Mouse (Mus musculus) hindbrain, embryonic 10.5 days (tissue): ENCODE results near the gene Cacng8. TPM values are rescaled to one million over a fixed set of nuclear protein-coding genes. Genes with fewer than 3 reads are reported as not detected.
A peak's percentile ranks its signal among the peaks of the same experiment; 100 is the strongest.

Experiments used
- DNase-seq: peaks from one replicate; pipeline ENCODE4 v3.0.0-alpha.2; 2017; ENCODE audit warnings: low spot score
- H3K27ac ChIP-seq: fragments of 300-500 bp; sonication (generic); 2 replicates; pipeline ENCODE4 v1.5.1; 2016; ENCODE audit warnings: mild to moderate bottlenecking, moderate library complexity
- H3K27me3 ChIP-seq: fragments of 300-500 bp; sonication (generic); 2 replicates; pipeline ENCODE4 v1.6.1; 2016; ENCODE audit warnings: mild to moderate bottlenecking; ENCODE audit not compliant: poor library complexity, insufficient read depth, severe bottlenecking
- H3K36me3 ChIP-seq: fragments of 300-500 bp; sonication (generic); 2 replicates; pipeline ENCODE4 v1.6.1; 2016; ENCODE audit warnings: mild to moderate bottlenecking, moderate library complexity
- H3K4me1 ChIP-seq: fragments of 300-500 bp; sonication (generic); replicated peaks from 2 replicates; pipeline ENCODE4 v1.6.1; 2016; ENCODE audit warnings: mild to moderate bottlenecking
- H3K4me3 ChIP-seq: fragments of 300-500 bp; sonication (generic); 2 replicates; pipeline ENCODE4 v1.5.1; 2016; ENCODE audit warnings: mild to moderate bottlenecking, moderate library complexity
- H3K9me3 ChIP-seq: fragments of 300-500 bp; sonication (generic); 2 replicates; pipeline ENCODE4 v1.6.1; 2016; ENCODE audit warnings: mild to moderate bottlenecking, moderate library complexity
- WGBS: fragments of 180-500 bp; shearing (Covaris S2); methylation state at CpG from one replicate; pipeline ENCODE4 v1.1.7; 2016; 5-methylcytosine and 5-hydroxymethylcytosine counted together
- polyA plus RNA-seq: library from polyadenylated mRNA; unstranded; fragments of >200 nt; fragmentation: Nextera tagmentation; extraction: Ambion mirVana; gene quantifications from 2 replicates; pipeline ENCODE4 v1.2.1, GENCODE M21; 2016

Gene Cacng8
- polyA plus RNA-seq, 1 experiment from 2014 or later: 7.8 TPM

- H3K27ac ChIP-seq: no peak overlapping the region
- peaks cover 37% of the 10 kb centered on the region for H3K36me3 ChIP-seq
Measured at GRCm38 (mm10) chr7:3368311-3368710, 22.2 kb upstream of the Cacng8 start.

GRCm38 (mm10) chr7:3369189-3369588 lies 21.3 kb upstream of the Cacng8 start:
- Histone ChIP-seq H3K4me3 (no peak overlapping the region), H3K27me3 (peaks cover 35% of the 10 kb centered on the region), H3K36me3 (peaks cover 30% of the 10 kb centered on the region), H3K27ac (no peak overlapping the region), H3K9me3 (no peaks in the 10 kb centered on the region), H3K4me1 (peaks cover 25% of the 10 kb centered on the region)
- DNase-seq: no peak
- 79% methylated on average over 6 of the region's 6 CpGs for WGBS

More at GRCm38 (mm10) chr7:3368311-3368710, 22.2 kb upstream of the Cacng8 start:
- Histone ChIP-seq H3K4me1 (peaks cover 25% of the 10 kb centered on the region), H3K4me3 (no peak overlapping the region), H3K9me3 (no peaks in the 10 kb centered on the region), H3K27me3 (peaks cover 35% of the 10 kb centered on the region)
- 25% methylated on average over 12 of the region's 12 CpGs for WGBS
- DNase-seq: peak; percentile 15

- Histone ChIP-seq H3K27me3 (peaks cover 27% of the 10 kb centered on the region), H3K36me3 (peaks cover 18% of the 10 kb centered on the region), H3K4me3 (no peak overlapping the region), H3K9me3 (no peaks in the 10 kb centered on the region), H3K4me1 (peaks cover 25% of the 10 kb centered on the region), H3K27ac (no peak overlapping the region)
- 58% methylated on average over 4 of the region's 4 CpGs for WGBS
- no peak for DNase-seq
Measured at GRCm38 (mm10) chr7:3370407-3370806, 20.1 kb upstream of the Cacng8 start.

- no peaks in the 10 kb centered on the region for H3K9me3 ChIP-seq
- H3K36me3 ChIP-seq: no peaks in the 10 kb centered on the region
- peaks cover 10% of the 10 kb centered on the region for H3K4me1 ChIP-seq
- no peak overlapping the region for H3K4me3 ChIP-seq
- H3K27me3 ChIP-seq: peaks cover 7% of the 10 kb centered on the region
- H3K27ac ChIP-seq: no peak overlapping the region
- no peak for DNase-seq
- WGBS: 48% methylated on average over 2 of the region's 2 CpGs
Measured at GRCm38 (mm10) chr7:3372376-3372775, 18.1 kb upstream of the Cacng8 start.

GRCm38 (mm10) chr7:3373754-3374153 lies 16.7 kb upstream of the Cacng8 start:
- 92% methylated on average over 8 of the region's 8 CpGs for WGBS
- Histone ChIP-seq H3K36me3 (no peaks in the 10 kb centered on the region), H3K27me3 (no peaks in the 10 kb centered on the region), H3K4me3 (no peak overlapping the region), H3K9me3 (no peaks in the 10 kb centered on the region), H3K27ac (no peak overlapping the region), H3K4me1 (no peaks in the 10 kb centered on the region)
- DNase-seq: no peak

- Histone ChIP-seq H3K4me3 (no peak overlapping the region), H3K4me1 (no peaks in the 10 kb centered on the region), H3K27me3 (no peaks in the 10 kb centered on the region), H3K36me3 (no peaks in the 10 kb centered on the region), H3K27ac (no peak overlapping the region), H3K9me3 (no peaks in the 10 kb centered on the region)
- DNase-seq: peak; percentile 38
- 51% methylated on average over 4 of the region's 4 CpGs for WGBS
Measured at GRCm38 (mm10) chr7:3376831-3377230, 13.7 kb upstream of the Cacng8 start.

GRCm38 (mm10) chr7:3382123-3382522 lies 8.4 kb upstream of the Cacng8 start:
- H3K9me3 ChIP-seq: no peaks in the 10 kb centered on the region
- H3K36me3 ChIP-seq: no peaks in the 10 kb centered on the region
- 86% methylated on average over 9 of the region's 9 CpGs for WGBS
- no peaks in the 10 kb centered on the region for H3K27me3 ChIP-seq
- no peaks in the 10 kb centered on the region for H3K4me1 ChIP-seq
- no peak for DNase-seq
- H3K4me3 ChIP-seq: no peak overlapping the region
- H3K27ac ChIP-seq: no peak overlapping the region

GRCm38 (mm10) chr7:3384807-3385319 lies 5.6 kb upstream of the Cacng8 start:
- Histone ChIP-seq H3K27me3 (no peaks in the 10 kb centered on the region), H3K27ac (no peak overlapping the region), H3K4me3 (no peak overlapping the region), H3K36me3 (no peaks in the 10 kb centered on the region), H3K9me3 (no peaks in the 10 kb centered on the region), H3K4me1 (0 out of 2 replicates have a peak, but pooled peaks cover 5% of the 10 kb centered on the region)
- no peak for DNase-seq
- WGBS: 90% methylated on average over 5 of the region's 5 CpGs

GRCm38 (mm10) chr7:3386036-3386730 lies 4.3 kb upstream of the Cacng8 start:
- 85% methylated on average over 6 of the region's 6 CpGs for WGBS
- H3K4me3 ChIP-seq: no peak overlapping the region
- no peaks in the 10 kb centered on the region for H3K36me3 ChIP-seq
- no peaks in the 10 kb centered on the region for H3K9me3 ChIP-seq
- no peaks in the 10 kb centered on the region for H3K27me3 ChIP-seq
- no peak overlapping the region for H3K27ac ChIP-seq
- H3K4me1 ChIP-seq: peaks cover 17% of the 10 kb centered on the region
- DNase-seq: no peak

- H3K4me3 ChIP-seq: no peak overlapping the region
- no peak for DNase-seq
- H3K27me3 ChIP-seq: no peaks in the 10 kb centered on the region; the same call in 1 of the 2 replicates
- H3K9me3 ChIP-seq: no peaks in the 10 kb centered on the region
- no peaks in the 10 kb centered on the region for H3K36me3 ChIP-seq
- H3K27ac ChIP-seq: no peak overlapping the region
- peaks cover 26% of the 10 kb centered on the region for H3K4me1 ChIP-seq
- WGBS: 86% methylated on average over 18 of the region's 18 CpGs
Measured at GRCm38 (mm10) chr7:3387761-3388160, 2.7 kb upstream of the Cacng8 start.

GRCm38 (mm10) chr7:3388885-3389284 lies 1.6 kb upstream of the Cacng8 start:
- 67% methylated on average over 6 of the region's 6 CpGs for WGBS
- Histone ChIP-seq H3K27ac (no peak overlapping the region), H3K27me3 (no peaks in the 10 kb centered on the region; the same call in 1 of the 2 replicates), H3K36me3 (peaks cover under 1% of the 10 kb centered on the region; the same call in 1 of the 2 replicates), H3K4me3 (no peak overlapping the region), H3K9me3 (no peaks in the 10 kb centered on the region), H3K4me1 (peaks cover 27% of the 10 kb centered on the region)
- no peak for DNase-seq

- DNase-seq: peak; percentile 62
- H3K4me3 ChIP-seq: peak overlapping the region; percentile 51
- H3K9me3 ChIP-seq: 0 out of 2 replicates have a peak, but pooled peaks cover 3% of the 10 kb centered on the region
- peak overlapping the region; percentile 80 for H3K27ac ChIP-seq
- WGBS: 2% methylated on average over 17 of the region's 17 CpGs
- peaks cover 29% of the 10 kb centered on the region for H3K4me1 ChIP-seq
- H3K27me3 ChIP-seq: no peaks in the 10 kb centered on the region; the same call in 1 of the 2 replicates
- H3K36me3 ChIP-seq: peaks cover 9% of the 10 kb centered on the region
Measured at GRCm38 (mm10) chr7:3389444-3390412, 755 bp upstream of the Cacng8 start.
